Mouse (Mus musculus): ENCODE measurements around the gene Kprp.
"Not testable (repeated sequence)": the region's sequence is repeated elsewhere in the genome, so short reads cannot be mapped to it uniquely, and the experiment has no call there.

The Kprp gene

DNA sequence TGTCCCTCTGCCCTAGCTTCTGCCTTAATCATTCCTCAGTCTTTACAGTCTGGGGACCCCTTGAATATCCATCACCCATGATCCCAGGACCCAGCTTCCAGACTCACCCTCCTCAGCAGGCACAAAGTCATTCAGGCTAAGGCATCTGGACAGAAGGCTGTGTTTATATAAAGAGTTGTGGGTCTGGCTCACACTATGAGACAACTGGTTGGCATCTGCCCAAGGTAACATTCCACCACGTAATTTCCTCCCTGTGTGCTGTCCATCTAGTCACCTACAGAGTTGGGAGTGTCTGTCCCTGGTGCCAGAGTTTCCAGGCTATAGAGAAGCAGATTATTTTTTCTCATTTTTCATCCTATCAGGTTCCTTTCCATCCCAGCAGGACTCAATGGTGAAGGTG is at the start of gene Kprp:
TSS of gene Kprp (minus strand) at position 140 of the 400 bp plus-strand sequence.
- DNase-seq (ENCODE audit: low spot score in 2 of 2): no peak

DNA sequence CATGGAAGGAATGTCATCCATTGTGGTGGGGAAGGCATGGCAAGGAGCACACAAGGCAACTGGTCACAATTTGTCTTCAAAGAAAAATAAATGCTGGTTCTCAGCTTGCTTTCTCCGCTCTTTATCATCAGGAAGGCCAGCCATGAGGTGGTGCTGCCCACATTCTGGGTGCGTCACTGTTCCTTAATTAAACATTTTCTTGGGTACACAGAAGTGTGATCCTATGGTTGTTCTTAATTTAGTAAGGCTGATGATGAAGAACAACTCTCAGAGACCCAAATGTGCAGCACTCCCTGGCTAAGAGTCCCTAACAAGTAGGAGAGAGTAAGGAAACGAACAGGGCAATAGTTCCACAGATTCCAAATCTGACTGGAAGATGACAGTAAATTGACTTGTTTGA is 47.1 kb upstream of the Kprp start:
- no peak for DNase-seq (ENCODE audit: low spot score in 2 of 2)

DNA sequence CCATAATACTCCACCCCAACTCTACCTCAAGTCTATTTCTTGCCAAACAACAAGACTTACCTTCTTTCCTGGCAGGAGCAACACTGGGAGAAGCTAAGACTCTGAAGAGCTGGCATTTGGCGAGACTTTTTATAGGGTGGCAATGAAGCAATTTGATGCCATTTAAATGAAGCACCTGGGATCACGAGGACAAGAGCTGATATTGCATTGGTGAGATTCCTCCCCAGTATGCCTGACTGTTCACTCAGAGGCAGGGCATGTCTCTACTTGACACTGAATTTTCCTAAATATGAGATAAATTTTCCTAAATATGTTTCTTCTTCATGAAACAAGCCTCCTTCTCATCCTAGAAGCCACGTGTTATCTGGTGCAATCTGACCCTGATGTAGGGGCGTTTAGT is 43.1 kb upstream of the Kprp start, which contains the start of gene 2310050C09Rik:
TSS of gene 2310050C09Rik (minus strand) at position 101 of the 400 bp plus-strand sequence.
- DNase-seq (ENCODE audit: low spot score in 2 of 2): no peak

DNA sequence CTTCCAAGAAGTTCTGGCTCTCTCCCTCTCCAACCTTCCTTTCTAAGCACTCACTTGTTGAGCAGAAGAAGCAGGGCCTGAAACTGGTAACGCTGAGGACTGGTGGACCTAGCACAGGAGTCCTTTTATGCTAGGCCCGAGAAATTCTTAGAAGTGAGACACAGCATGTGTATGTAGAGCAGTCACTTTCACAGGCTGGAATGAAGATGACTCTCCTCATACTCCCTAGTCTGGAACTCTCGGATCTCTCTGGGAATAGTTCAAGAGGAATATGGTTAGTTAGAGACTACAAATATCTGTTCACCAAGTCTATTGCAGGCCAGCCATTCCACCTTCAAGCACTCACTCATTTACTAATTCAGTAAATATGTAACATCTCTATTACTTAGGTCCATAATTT is 24.1 kb upstream of the Kprp start, which contains the start of gene Lce1l:
TSS of gene Lce1l (minus strand) at position 101 of the 400 bp plus-strand sequence.
- DNase-seq (ENCODE audit: low spot score in 2 of 2): no peak

DNA sequence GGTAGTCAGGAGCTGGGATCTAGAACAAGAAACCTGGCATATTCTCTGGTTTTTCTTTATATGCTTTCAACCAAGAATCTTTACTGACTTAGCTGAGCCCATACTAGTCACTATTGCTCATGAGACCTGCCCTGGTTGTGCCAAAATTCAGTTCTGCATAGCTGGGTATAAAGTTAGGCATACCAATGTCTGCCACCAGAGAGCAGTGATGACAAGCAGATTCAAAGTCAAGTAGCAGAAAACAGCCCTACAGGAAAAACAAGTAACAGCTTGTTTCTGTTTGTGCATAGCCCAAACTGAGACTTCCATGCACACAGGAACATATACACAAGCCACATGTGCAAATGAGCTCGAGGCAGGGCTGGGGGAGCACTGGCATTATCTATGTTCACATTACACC is 1.2 kb downstream of the Kprp start:
- DNase-seq (ENCODE audit: low spot score in 2 of 2): no peak

DNA sequence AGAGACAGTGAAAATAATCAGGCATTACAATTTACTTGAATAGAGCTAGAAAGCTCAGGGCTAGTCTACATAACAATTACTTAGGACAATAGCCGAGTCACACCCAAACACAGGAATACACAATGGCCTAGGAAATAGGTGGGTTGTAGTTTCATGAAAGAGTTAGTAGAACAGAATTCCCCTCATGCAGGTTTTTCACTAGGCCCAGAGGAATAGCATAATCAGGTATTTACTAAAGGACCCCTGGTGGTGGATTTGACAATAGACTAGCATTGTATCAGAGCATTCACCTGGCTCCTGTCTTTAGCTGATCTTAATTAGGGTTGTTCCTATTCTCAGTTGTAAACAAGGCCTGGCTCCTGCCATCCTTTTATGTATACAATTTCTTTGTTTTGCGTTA is 11.0 kb downstream of the Kprp start:
- DNase-seq (ENCODE audit: low spot score in 2 of 2): not testable (repeated sequence)

DNA sequence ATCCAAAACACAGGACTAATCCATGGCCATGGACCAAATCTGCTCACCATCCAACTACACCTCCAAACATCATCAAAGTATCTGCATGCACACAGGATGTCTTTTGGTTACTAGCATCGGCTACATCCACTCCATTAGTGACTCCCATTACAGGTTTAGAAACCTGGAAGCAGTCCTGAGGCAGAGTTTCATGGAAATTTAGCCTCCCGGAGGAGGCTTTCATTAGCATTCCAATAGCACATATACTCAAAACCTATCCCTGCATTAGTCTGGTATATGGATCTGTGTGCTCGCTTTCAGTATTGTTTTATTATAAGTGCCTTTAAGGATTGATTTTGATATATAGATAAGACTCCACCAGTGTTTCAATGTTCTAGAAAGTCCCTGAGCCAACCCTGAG is 11.5 kb downstream of the Kprp start:
- no peak for DNase-seq (ENCODE audit: low spot score in 2 of 2)

DNA sequence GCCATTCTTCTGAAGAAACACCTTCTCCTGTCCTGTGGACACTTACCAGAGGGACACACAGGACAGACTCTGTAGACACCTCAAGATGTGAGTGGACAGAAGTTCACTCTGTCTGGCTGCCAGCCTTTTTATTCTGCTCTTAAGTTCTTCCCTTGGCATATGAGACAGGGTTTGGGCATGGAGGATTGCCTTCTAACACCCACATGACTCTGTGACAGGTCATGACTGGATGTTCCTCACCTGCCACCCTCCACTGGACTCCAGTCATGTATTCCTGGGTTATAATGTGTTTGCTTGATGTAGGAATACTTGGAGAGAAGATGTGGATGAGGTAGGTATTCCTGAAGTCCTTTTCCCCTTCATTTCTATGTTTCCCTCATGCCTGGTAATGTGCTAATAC is 19.3 kb downstream of the Kprp start, which contains the start of gene Lce1k:
TSS of gene Lce1k (minus strand) at position 101 of the 400 bp plus-strand sequence.
- DNase-seq (ENCODE audit: low spot score in 2 of 2): no peak

DNA sequence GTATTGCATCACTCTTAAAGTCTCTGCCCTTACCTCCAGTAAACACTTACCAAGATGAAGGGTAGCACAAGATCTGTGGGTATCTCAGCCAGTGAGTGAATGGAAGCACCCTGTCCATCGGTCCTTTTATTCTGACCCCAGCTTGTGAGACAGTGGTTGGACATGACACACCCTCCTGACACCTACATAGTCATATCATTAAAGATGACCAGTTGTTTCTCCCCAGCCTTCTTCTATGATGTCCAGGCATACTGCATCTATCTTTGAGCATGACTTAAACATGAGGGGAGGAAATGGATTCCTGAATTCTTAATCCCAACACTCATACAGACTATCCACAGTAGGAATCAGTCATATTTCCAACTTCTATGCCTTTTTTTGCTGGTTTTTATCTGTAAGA is 36.6 kb downstream of the Kprp start, which contains the start of gene Lce1j:
TSS of gene Lce1j (minus strand) at position 101 of the 400 bp plus-strand sequence.
- DNase-seq (ENCODE audit: low spot score in 2 of 2): no peak

DNA sequence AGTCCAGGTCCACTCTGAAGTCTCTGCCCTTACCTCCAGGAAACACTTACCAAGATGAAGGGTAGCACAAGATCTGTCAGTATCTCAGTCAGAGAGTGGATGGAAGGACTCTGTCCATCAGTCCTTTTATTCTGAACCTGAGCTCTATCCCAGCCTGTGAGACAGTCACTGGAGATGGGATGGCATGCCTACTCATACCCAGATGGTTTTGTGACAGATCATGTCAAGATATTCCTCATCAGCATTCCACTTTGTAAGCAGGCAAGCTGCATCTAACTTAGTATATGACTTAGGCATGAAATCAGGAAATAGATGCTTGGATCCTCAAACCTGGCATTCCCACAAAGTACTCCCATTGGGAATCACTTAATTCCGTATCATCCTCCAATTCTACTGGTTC is 48.2 kb downstream of the Kprp start, which contains the start of gene Lce1i:
TSS of gene Lce1i (minus strand) at position 101 of the 400 bp plus-strand sequence.
- no peak for DNase-seq (ENCODE audit: low spot score in 2 of 2)
